Mouse (Mus musculus) liver, embryonic 14 days (tissue): ENCODE measurements around the gene Cpsf4l. TPM values are rescaled to one million over a fixed set of nuclear protein-coding genes. Genes with fewer than 3 reads are reported as not detected.

Source experiments
- polyA plus RNA-seq: library from polyadenylated mRNA; depleted of rRNA; stranded (reverse); fragments of >200 nt; gene quantifications from 2 replicates; pipeline ENCODE4 v1.2.3, GENCODE M21; 2012; rRNA removed

Gene Cpsf4l
- polyA plus RNA-seq: 0.02 TPM in 1 of 2 replicates, not detected in the other

GRCm38 (mm10) chr11:113709731-113710256, at the start of gene Cpsf4l:
Gene Cpsf4l (minus strand): TSS chr11:113710017.

GRCm38 (mm10) chr11:113751484-113752084, 41.8 kb upstream of the Cpsf4l start, which contains the start of gene Cdc42ep4:
Gene Cdc42ep4 (minus strand): TSS chr11:113751881.

GRCm38 (mm10) chr11:113683957-113684706, 25.7 kb downstream of the Cpsf4l start, which contains the start of the genes Fam104a and D11Wsu47e:
Gene Fam104a (minus strand): TSS chr11:113684155.
Gene D11Wsu47e (plus strand): TSS chr11:113684412.

GRCm38 (mm10) chr11:113649353-113650210, 60.2 kb downstream of the Cpsf4l start, which contains the start of gene Slc39a11:
Gene Slc39a11 (minus strand): TSS chr11:113650079.

GRCm38 (mm10) chr11:113648690-113649352, 61.0 kb downstream of the Cpsf4l start, which contains the start of gene Cog1:
Gene Cog1 (plus strand): TSS chr11:113649169.

Other genes starting within 250 kb of the Cpsf4l start
- 2.0 and 2.2 TPM in 2 replicates for gene Sstr2, start 90.7 kb downstream of the Cpsf4l start, polyA plus RNA-seq
- 11.7 and 12.5 TPM in 2 replicates for gene Cog1, start 60.8 kb downstream of the Cpsf4l start, polyA plus RNA-seq
- gene Slc39a11, start 59.9 kb downstream of the Cpsf4l start, polyA plus RNA-seq: 4.9 and 5.8 TPM in 2 replicates
- gene Fam104a, start 25.9 kb downstream of the Cpsf4l start, polyA plus RNA-seq: 20.6 and 23.6 TPM in 2 replicates
- 7.1 and 9.0 TPM in 2 replicates for gene D11Wsu47e, start 25.6 kb downstream of the Cpsf4l start, polyA plus RNA-seq
- gene Cdc42ep4, start 41.9 kb upstream of the Cpsf4l start, polyA plus RNA-seq: 7.7 and 8.9 TPM in 2 replicates